Mouse (Mus musculus) layer of hippocampus, postnatal 14 days (tissue): ENCODE data around the gene Sec22b. TPM values are rescaled to one million over a fixed set of nuclear protein-coding genes. Genes with fewer than 3 reads are reported as not detected.
A peak's percentile ranks its signal among the peaks of the same experiment; 100 is the strongest.

Source experiments
- DNase-seq, 2 experiments: peaks; one replicate each; pipeline ENCODE4 v3.0.0; 2021 to 2022; ENCODE audit warnings: low spot score in 2 of 2, mixed read lengths in 1 of 2
- total RNA-seq, 2 experiments: library from RNA; stranded (reverse); gene quantifications; 2 replicates each; pipeline ENCODE4 v1.2.3; 2021

The Sec22b gene
- total RNA-seq, 2 experiments from 2014 or later: 66.7 to 68.1 TPM

DNA sequence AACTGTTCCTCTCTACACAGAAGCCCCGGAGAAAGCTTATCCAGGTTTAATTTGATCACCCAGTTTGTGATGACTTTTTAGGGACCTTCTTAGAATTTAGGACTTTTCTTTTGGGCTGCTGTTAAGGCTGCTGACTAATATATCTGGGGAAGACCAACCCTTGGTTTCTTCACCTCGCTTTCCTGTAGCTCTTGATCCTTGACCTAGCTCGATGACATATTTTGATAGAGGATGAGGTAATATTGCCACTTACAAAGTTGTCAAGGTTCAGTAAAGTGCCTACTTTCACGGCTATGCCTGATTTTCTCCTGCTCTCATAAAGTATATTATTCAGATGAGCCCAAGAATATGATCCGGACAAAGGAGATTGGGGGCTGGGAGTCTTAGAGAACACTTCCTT lies 596 bp downstream of the Sec22b start:
- no peak for DNase-seq

DNA sequence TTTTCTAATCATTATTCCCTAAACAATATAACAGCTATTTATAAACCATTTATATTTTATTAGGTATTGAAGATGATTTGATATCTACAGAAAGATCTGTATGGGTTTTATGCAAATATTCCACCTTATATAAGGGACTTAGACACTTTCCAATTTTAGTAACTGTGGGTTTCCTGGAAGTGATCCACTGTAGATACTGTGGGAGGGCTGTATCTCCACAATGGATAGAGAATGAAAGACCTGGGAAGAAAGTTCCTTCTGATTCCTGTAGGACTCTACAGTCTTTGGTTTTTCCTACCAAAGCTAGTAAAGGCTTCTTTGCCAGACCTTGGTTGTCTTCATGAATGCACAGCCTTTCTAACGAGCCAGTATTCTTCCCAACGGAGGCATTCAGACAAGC lies 8.7 kb downstream of the Sec22b start:
- DNase-seq: no peak

DNA sequence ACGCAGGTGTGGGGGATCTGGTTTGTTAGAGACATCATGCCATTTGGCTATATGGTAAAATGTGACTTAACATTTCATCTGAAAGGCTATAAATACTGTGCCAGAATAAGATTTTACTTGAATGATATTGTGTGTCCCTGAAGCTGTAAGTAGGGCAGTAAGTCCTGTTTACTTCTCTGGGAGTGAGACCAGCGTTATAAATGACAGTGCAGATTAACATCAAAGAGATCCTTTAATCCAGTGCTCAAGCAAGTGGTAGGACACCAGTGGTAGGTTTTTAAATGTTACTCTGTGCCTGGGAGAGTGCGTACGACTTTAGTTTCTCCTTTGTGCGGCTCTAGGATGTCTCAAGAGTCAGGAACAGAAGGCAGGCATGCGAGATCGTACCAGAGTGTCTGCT lies 10.1 kb downstream of the Sec22b start:
- DNase-seq: no peak

DNA sequence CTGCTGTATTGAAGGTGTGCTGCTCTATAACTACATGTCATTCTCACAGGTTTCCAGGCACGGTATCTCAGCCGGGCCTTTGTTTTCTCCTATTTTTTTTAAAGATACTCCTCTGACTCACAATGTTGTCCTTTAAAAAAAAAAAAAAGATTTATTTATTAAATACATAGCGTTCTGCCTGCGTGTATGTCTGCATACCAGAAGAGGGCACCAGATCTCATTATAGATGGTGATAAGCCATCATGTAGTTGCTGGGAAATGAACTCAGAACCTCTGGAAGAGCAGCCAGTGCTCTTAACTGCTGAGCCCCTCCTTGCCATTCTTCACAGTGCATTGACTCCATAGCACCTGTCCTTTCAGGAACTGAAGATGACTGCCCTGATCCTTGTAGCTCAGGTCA lies 14.1 kb downstream of the Sec22b start:
- no peak for DNase-seq

DNA sequence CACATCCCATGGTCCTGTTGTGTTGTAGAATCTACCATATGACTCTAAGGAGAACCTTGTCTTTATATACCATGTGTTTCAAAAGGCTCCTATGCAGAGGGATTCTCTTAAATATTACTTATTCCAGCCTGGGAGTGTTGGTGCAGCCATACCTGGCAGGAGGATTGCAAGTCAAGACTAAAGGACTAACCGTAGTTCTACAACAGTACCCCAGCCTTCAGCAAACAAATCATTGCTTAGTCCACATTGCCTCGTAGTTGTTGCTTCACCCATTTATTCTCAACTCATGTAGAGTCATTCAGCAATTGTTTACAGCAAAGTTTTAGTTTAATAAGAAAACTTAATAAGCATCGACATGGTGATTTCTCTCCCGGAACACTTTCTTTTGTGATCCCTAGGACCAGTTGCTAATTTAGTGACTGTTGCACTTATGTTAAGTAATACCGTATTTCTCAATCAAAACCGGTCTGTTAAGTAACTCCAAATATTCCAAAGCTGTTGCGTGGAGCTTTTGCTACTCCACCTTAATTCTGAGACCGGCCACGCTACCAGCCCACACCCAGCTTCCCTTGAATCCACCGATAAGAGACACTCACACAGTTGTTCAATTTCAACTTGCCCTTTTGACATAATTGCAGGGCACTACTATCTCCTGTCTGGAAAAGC lies 18.0 kb downstream of the Sec22b start:
- DNase-seq: no peak

DNA sequence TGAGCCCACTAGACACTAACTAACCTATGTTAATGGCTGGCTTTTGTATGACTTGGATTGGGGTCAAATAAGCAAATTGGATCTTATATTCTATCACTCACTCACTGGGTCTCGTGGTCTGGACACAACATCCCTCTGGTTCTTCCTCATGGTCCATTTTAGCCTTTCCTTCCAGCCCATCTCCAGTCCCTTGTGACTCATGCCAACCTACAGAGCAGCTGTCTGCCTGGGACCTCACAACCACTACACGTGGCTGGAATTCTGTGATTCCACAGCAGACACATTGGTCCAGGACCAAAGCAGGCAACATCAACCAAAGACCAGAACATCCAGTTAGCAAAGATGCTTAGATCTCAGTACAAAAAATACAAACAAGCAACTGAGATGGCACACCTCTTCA lies 24.3 kb downstream of the Sec22b start:
- DNase-seq: no peak

DNA sequence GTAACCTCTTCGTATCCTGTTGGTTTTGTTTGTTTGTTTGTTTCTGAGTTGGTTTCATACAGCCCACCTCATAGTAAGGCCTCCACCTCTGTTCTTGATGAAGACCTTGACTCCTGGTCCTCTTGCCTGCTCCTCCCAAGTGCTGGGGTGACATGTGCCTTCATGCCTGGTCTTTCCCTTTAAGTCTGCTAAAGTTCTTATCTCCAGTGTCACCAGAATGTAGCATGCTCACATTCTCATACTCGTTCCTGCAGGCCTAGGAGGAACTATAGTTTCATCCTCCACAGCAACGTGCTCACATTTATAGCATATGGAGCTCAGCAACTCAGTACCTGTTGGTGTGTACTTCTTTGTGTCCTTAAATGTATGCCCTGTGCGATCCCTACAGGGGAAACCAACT lies 26.3 kb downstream of the Sec22b start:
- no peak for DNase-seq

DNA sequence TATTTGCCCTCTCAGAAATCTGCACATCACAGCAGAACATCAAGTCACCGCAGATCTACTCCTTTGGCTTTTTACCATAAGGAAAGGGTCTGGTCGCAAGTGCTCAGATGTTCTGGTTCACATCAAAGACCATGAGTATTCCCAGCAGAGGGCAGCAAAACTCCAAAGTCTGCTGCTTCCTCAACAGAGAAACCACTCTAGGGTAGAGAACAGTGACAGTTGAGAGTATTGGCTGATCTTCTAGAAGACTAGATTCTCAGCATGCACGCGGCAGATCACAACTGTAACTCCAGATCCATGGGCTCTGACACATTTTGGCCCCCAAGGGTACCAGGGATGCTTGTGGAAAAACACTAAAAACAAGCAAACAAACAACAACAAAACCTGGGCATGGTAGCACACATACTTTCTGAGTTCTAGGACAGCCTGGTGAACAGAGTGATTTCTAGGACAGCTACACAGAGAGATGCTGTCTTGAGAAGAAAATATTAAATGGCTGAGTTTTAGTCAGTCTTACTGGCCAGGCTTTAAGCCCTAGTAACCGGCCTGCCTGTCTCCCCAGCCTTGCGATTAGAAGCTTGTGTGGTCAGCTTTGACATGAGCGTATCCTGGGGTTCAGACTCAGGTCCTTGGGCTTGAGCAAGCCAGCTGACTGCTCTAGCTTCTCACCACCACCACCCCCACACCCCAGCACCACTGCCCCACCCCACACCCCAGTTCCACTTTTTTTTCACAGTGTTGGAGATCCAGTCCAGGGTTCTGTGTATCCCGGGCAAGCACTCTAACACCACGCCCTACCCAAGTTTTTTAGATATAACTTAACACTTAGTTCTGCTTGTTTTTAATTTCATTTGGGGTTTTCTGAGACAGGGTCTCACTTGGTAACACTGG lies 28.2 kb downstream of the Sec22b start:
- DNase-seq: peak; percentile 74 to 90

DNA sequence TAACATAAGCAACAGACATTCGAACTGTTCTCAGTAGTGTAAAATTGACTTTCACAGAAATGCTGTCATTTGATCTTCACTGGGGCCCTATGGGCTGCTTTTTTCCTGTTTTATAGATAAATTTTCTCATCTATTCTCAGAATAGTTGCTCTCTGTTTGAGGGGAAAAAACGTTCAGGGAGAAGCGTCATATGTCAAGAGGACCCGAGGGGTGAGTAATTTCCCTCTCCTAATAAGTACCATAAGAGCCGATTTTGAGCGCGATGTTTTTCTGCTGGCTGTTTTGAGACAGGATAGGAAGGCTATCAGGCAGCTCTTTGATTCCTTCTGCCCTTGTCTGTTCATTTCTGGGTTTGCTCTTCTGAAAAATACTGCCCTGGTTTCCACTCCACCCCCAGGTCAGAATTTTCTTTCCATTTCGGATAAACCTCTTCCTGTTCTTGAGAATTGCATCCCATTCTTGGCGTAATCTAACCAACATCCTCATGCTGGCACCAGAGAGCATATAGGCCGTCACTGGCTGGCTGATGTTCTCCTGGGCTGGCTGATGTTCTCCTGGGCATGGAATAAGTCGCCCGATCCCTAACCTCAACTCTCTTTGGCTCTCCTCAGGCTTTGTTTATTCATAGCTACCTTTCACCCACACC lies 29.3 kb downstream of the Sec22b start:
- DNase-seq: no peak

DNA sequence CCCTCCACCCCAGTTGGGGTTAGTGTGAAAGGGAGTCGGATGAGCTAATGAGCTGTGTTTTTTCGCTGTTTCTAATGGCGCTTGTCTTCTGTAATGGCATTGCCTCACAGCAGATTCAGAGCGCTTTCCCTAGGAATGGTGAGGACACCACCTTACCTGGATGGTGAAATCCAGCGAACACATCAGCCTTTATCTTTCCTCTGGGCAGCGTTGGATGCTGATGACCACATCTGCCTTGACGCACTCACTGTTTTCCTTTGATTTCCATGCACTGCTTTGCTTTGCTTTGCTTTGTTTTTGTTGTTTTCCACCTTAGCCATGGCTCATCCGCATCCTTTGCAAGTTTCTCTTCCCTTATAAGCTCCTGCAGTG lies 29.8 kb downstream of the Sec22b start:
- no peak for DNase-seq

DNA sequence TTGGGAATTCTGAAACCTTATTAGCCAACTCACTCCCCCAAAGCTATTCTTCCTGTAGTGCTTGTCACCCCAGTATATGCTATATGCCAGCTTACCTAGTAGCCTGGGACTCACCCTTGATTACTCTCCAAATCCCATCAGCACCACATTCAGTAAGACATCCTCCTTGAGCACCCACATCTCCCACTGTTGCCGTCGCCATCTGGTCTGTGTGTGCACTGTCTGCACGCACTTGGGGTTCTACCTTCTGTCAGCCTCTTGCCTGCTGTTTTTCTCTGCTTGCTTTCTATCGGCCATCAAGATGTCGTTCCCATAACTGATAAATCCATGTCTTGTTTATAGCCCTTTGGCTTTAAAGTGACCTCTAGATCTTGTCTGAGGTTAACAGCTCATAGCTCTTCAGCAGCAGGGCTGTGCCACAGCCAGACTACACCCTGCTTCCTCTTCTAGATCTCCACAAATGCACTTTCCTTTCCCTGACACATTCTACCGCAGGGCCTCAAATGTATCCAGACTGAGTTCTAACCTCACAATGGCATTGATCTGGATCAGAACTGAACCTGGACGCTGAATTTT lies 30.4 kb downstream of the Sec22b start:
- no peak for DNase-seq

DNA sequence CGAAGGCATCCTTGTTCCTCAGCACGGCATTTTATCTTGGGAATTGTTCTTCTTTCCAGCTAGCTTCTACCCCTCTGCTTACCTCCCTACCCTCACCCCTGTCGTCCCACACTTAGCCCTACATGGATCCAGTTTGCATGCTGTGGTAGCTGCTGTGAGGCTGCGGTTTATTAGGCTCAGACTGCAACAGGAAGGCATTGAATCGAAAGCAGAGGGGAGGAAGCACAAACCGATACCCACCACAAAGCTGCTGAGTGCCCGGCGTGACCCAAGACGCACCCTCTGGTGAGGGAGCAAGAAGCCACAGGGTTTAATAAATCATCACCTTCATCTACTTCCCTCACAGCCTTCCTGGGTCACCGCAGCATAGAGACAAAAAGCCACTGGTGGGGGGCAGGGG lies 31.1 kb downstream of the Sec22b start:
- no peak for DNase-seq

DNA sequence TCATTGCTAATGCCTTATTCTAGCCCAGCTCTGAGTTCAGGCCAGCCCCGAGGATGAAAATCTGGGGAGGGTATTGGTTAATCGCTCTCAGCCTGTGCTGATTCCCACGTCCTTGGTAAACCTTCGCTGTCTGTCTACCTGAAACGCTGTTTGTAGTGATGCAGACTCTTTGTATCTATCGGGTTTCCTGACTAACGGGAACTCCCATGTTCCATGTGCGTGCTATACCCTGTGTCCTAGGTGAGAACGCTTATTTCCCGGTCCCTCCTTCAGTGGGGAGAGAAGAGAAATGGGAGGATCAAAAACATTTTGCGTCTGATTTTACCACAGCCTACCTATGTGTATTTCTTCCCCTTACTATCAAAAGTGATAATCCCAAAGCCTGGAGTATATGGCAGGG lies 31.8 kb downstream of the Sec22b start:
- DNase-seq: no peak

DNA sequence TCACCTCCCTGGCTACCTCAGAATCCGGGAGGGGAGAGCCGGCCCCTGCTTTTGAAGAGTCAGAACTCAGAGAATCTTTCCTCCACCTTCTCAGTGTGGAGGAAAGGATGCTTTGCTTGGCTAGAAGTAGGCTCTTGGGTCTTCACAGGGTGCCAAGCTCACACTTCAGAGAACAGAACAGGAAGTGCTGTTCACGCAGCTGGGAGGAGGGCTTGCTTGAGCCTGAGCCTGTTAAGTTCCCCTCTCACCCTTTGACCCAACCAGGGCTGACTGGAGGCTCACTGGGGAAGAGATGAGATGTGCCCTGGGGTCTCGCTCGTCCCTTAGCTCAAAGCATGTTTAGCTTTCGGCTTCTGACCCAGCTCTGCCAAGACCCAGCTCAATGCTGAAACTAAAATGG lies 32.3 kb downstream of the Sec22b start:
- no peak for DNase-seq

DNA sequence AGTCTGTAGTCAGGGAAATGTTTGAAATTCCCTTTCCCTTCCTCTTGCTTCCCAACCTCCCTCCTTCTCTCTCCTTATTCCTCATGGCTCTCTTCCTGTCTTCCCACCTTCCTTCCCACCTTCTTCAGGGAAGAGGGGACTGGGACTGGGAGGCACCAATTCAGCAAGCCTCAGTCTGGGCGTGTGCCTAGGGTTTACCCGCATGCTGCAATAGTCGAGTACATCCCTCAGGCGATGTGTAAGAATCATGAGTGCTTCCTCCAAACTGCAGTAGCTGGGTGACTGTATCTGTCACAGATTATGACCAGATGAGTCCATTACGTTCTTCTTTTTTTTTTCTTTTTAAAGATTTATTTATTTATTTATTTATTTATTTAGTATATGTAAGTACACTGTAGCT lies 32.8 kb downstream of the Sec22b start:
- DNase-seq: no peak

DNA sequence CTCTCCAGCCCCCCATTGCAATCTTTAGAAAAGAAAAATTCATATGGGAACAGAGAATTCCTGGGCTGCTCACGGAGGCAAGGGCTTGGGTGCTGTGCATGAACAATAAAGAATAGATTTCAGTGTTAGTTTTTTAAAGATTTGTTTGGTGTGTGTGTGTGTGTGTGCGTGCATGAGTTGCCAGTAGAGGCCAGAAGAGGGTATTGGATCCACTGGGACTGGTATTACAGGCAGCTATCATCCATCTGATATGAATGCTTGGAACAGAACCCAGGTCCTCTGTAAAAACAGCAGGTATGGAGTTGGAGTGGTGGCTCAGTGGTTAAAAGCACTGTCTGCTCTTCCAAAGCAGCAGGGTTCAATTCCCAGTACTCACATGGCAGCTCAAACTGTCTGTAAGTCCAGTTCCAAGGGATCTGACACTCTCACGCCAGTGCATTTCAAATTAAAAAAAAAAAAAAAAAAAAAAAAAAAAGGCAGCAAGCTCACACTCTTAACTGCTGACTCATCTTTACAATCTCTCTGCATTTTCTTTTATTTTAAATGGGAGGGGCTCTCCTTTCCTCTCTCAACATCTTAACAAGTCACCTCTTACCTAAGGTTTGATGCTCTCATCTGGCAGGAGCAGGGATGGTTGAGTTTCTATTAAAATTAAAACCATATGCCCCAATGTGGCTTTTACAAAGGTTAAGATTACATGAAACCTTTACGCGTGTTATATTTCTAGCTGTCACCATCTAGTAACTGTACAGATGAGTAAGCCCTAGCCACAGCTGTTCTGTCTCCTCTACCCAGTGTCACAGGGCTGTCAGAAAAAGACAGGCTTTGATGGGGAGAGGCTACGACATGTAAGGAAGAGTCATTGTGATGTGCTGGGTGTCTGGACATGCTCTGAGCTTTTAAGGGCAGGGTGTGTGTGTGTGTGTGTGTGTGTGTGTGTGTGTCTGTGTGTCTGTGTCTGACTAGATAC lies 33.6 kb downstream of the Sec22b start:
- DNase-seq: no peak

DNA sequence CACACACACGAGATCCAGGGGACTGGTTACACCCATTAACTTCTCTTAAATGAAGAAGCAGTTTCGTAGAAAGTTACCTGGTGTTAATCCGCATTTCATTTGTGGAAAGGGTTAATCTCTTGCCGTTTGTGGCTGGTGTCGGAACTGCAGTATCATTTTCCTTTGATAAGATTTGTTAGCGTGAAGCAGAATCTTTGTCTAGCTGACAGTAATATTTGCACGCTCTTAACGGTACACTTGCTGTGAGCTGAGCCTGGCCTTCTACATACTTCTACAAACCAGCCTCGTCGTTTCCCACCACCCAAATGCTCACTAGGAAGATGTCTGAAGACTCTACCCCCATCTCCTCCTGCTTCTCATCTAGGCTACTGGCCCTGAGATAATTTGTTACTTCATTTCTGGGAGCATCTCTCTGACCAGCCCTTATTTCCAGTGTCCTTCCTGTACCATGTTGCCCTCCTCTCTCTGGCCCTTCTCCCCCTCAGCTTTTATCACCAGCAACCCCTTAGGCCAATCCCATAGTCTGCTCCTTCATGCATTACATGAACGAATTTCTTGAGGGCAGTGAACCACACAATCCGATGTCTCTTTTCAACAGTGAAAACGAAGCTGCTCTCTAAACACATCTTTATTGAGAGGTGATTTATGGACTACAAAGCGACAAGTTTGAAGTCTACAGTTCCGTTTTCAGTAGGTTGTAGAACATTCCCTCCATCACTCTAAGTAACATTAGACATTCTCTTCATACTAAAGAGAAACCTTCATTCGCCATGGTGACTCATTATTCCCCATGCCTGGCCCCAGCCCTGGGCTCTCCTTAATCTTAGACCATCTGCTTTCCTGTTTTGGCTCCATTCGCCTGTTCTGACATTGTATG lies 36.3 kb downstream of the Sec22b start:
- no peak for DNase-seq

DNA sequence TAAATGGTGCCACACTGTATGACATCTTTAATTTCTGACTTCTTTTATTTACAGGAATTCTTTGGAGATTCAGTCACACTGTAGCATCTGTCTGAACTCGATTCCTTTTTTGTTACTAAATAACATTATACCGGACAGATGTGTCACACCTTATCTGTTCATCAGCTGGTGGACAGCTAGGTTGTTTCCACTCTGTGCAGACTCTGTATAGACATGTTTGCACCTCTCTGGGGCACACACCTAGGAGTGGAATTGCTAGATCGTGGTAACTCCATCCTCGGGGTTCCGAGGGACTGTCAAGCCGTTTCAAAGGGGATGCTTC lies 36.9 kb downstream of the Sec22b start:
- DNase-seq: no peak

DNA sequence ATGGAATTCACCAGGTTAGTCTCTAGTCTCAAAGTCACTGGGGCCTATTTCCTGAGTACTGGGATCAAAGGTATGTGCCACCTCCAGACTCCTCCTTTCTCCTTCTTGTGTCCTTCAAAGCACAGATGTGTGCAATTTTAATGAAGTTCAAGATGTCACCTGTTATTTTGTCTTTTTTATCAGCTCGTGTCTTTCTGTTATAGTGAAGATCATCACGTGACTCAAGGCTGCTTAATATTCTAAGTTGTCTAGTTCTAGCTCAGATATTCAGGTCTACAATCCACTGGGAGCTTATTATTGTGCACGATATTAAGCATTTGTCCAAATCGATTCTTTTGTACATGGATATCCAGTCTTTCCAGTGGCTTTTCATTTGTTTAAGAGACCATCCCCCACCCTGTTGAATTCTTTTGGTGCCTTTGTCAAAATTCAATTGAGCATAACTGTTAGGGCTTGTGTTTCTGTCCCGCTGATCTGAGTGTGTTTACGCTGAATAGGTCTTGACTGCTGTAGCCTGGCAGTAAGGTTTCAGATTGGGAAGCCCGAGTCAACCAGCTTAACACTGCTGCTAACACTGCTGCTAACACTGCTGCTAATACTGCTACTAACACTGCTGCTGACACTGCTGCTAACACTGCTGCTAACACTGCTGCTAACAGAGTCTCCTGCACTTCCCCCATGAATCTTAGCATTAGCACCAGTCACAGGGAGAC lies 38.0 kb downstream of the Sec22b start:
- no peak for DNase-seq
